23 mouse cellular contexts compared by ENCODE assay signal in genomic region chr7:49739448-49739847, GRCm38 (mm10). TPM values are rescaled to one million over a fixed set of nuclear protein-coding genes. Genes with fewer than 3 reads are reported as not detected.
DNase-seq lines count a peak whose midpoint lies in the region; ATAC-seq lines count a peak whose summit lies in the region.
"Had no signal": no experiment of that assay in that cellular context is flagged by ENCODE, and none has a peak within 500 bp of the region (broad histone marks: within the 10 kb centered on the region; RNA-seq: fewer than 3 reads in every experiment).

No protein-coding gene starts in this region.

- H3K9ac ChIP-seq in forebrain, embryonic 11.5 days (ENCODE audit: low read length): no peak overlapping the region
- H3K9ac ChIP-seq in neural tube, embryonic 11.5 days (ENCODE audit: low read length): no peak overlapping the region
- no peak overlapping the region for H3K9ac ChIP-seq in midbrain, embryonic 12.5 days (replicated peaks)
- H3K9ac ChIP-seq: embryonic facial prominence, embryonic 13.5 days; heart, embryonic 15.5 days; intestine, embryonic 15.5 days; limb, embryonic 13.5 days; liver, embryonic 12.5 days; neural tube, embryonic 12.5 days had no signal

- no peaks in the 10 kb centered on the region for H3K9me3 ChIP-seq in forebrain, embryonic 11.5 days (ENCODE audit: control insufficient read depth, low read length)
- H3K9me3 ChIP-seq in forebrain, embryonic 10.5 days: no peaks in the 10 kb centered on the region; the same call in 1 of the 2 replicates
- H3K9me3 ChIP-seq in neural tube, embryonic 11.5 days (ENCODE audit: control insufficient read depth, low read length): no peaks in the 10 kb centered on the region
- H3K9me3 ChIP-seq in midbrain, embryonic 12.5 days: 0 out of 2 replicates have a peak, but pooled peaks cover 4% of the 10 kb centered on the region
- H3K9me3 ChIP-seq: embryonic facial prominence, embryonic 13.5 days; heart, embryonic 15.5 days; intestine, embryonic 15.5 days; limb, embryonic 13.5 days; liver, embryonic 12.5 days; neural tube, embryonic 12.5 days had no signal

- no peak overlapping the region for H3K27ac ChIP-seq in forebrain, embryonic 11.5 days (ENCODE audit: low read depth, low read length)
- H3K27ac ChIP-seq in forebrain, embryonic 10.5 days: no peak overlapping the region
- no peak overlapping the region for H3K27ac ChIP-seq in neural tube, embryonic 11.5 days (ENCODE audit: low read depth, low read length)
- peak overlapping the region; percentile 17 for H3K27ac ChIP-seq in midbrain, embryonic 12.5 days (replicated peaks)
- H3K27ac ChIP-seq: embryonic facial prominence, embryonic 13.5 days; heart, embryonic 15.5 days; intestine, embryonic 15.5 days; limb, embryonic 13.5 days; liver, embryonic 12.5 days; neural tube, embryonic 12.5 days; stomach, postnatal 0 days had no signal

- WGBS in forebrain, embryonic 11.5 days: 28% methylated on average over 8 of the region's 8 CpGs
- WGBS in forebrain, embryonic 10.5 days: 58% methylated on average over 8 of the region's 8 CpGs
- WGBS in neural tube, embryonic 11.5 days: 59% methylated on average over 8 of the region's 8 CpGs
- WGBS in midbrain, embryonic 12.5 days: 29% methylated on average over 8 of the region's 8 CpGs

- peaks cover 28% of the 10 kb centered on the region for H3K27me3 ChIP-seq in forebrain, embryonic 11.5 days (ENCODE audit: control insufficient read depth, insufficient read depth, low read length)
- peaks cover 96% of the 10 kb centered on the region for H3K27me3 ChIP-seq in forebrain, embryonic 10.5 days (ENCODE audit: poor library complexity, severe bottlenecking)
- peaks cover 23% of the 10 kb centered on the region for H3K27me3 ChIP-seq in neural tube, embryonic 11.5 days (ENCODE audit: control insufficient read depth, insufficient read depth, low read length)
- peaks cover 62% of the 10 kb centered on the region for H3K27me3 ChIP-seq in midbrain, embryonic 12.5 days
- H3K27me3 ChIP-seq: heart, embryonic 15.5 days; intestine, embryonic 15.5 days; liver, embryonic 12.5 days had no signal

- DNase-seq in forebrain, embryonic 11.5 days (ENCODE audit: low spot score): no peak
- DNase-seq in forebrain, embryonic 10.5 days (ENCODE audit: extremely low spot score, low spot score): no peak
- DNase-seq in neural tube, embryonic 11.5 days (ENCODE audit: low spot score): no peak
- no peak for DNase-seq in neural tube, embryonic 10.5 days (ENCODE audit: extremely low spot score, low spot score)
- DNase-seq in left cerebral cortex, adult 11 months (ENCODE audit: low spot score): no peak
- no peak for DNase-seq in kidney, adult 18-20 months
- DNase-seq: adrenal gland, postnatal 36 days; cerebellum, adult 11 months; cerebellum, adult 9-11 months; heart, postnatal 4 days; kidney, postnatal 25 days; lung, adult 18-20 months; lung, postnatal 10 days; right cerebral cortex, postnatal 14 days had no signal

- no peaks in the 10 kb centered on the region for H3K36me3 ChIP-seq in forebrain, embryonic 11.5 days (ENCODE audit: control insufficient read depth, insufficient read depth, low read length)
- no peaks in the 10 kb centered on the region for H3K36me3 ChIP-seq in forebrain, embryonic 10.5 days (replicated peaks)
- no peaks in the 10 kb centered on the region for H3K36me3 ChIP-seq in neural tube, embryonic 11.5 days (ENCODE audit: control insufficient read depth, insufficient read depth, low read length)
- H3K36me3 ChIP-seq in midbrain, embryonic 12.5 days: no peaks in the 10 kb centered on the region
- H3K36me3 ChIP-seq: embryonic facial prominence, embryonic 13.5 days; heart, embryonic 15.5 days; intestine, embryonic 15.5 days; limb, embryonic 13.5 days; liver, embryonic 12.5 days; neural tube, embryonic 12.5 days had no signal

- H3K4me3 ChIP-seq in forebrain, embryonic 11.5 days (ENCODE audit: low read depth, low read length): no peak overlapping the region
- H3K4me3 ChIP-seq in forebrain, embryonic 10.5 days: no peak overlapping the region
- no peak overlapping the region for H3K4me3 ChIP-seq in neural tube, embryonic 11.5 days (ENCODE audit: low read depth, low read length)
- H3K4me3 ChIP-seq in midbrain, embryonic 12.5 days: no peak overlapping the region
- H3K4me3 ChIP-seq: embryonic facial prominence, embryonic 13.5 days; erythroblast, embryonic 14.5 days; heart, embryonic 15.5 days; intestine, embryonic 15.5 days; limb, embryonic 13.5 days; liver, embryonic 12.5 days; neural tube, embryonic 12.5 days had no signal

- peak overlapping the region; percentile 21; the same call in 1 of the 2 replicates for H3K4me2 ChIP-seq in forebrain, embryonic 11.5 days (ENCODE audit: low read depth, low read length, severe bottlenecking)
- no peak overlapping the region for H3K4me2 ChIP-seq in neural tube, embryonic 11.5 days (ENCODE audit: low read depth)
- 0 out of 2 replicates have a peak overlapping the region, but pooled peaks have one; percentile 7 for H3K4me2 ChIP-seq in midbrain, embryonic 12.5 days (replicated peaks)
- H3K4me2 ChIP-seq: embryonic facial prominence, embryonic 13.5 days; heart, embryonic 15.5 days; intestine, embryonic 15.5 days; limb, embryonic 13.5 days; liver, embryonic 12.5 days; neural tube, embryonic 12.5 days had no signal

- H3K4me1 ChIP-seq in forebrain, embryonic 11.5 days (replicated peaks; ENCODE audit: control insufficient read depth, insufficient read depth, low read length): peaks cover 23% of the 10 kb centered on the region
- peaks cover 37% of the 10 kb centered on the region for H3K4me1 ChIP-seq in forebrain, embryonic 10.5 days
- peaks cover 2% of the 10 kb centered on the region; the same call in 1 of the 2 replicates for H3K4me1 ChIP-seq in neural tube, embryonic 11.5 days (ENCODE audit: control insufficient read depth, insufficient read depth, low read length)
- H3K4me1 ChIP-seq in midbrain, embryonic 12.5 days: peaks cover 31% of the 10 kb centered on the region
- H3K4me1 ChIP-seq: heart, embryonic 15.5 days; intestine, embryonic 15.5 days; limb, embryonic 13.5 days; liver, embryonic 12.5 days had no signal

- peak; percentile 77 for ATAC-seq in forebrain, embryonic 11.5 days (replicated peaks; ENCODE audit: low FRiP score)
- peak; percentile 23; the same call in 1 of the 2 replicates for ATAC-seq in neural tube, embryonic 11.5 days (ENCODE audit: insufficient read depth, low FRiP score, low TSS enrichment)
- peak; percentile 72 for ATAC-seq in midbrain, embryonic 12.5 days (ENCODE audit: low FRiP score, low read depth)
- ATAC-seq: liver, embryonic 12.5 days had no signal

RNA-seq across cellular contexts. Expression of gene Htatip2, which starts 19.5 kb away (rescaled TPM):
- 2.5 and 3.0 TPM in 2 replicates for polyA plus RNA-seq in forebrain, embryonic 11.5 days (2014; fragmentation: Nextera tagmentation; extraction: Ambion mirVana)
- polyA plus RNA-seq in forebrain, embryonic 10.5 days (2016; fragmentation: Nextera tagmentation; extraction: Ambion mirVana): 2.8 and 4.2 TPM in 2 replicates
- polyA plus RNA-seq in neural tube, embryonic 11.5 days (2014; fragmentation: Nextera tagmentation; extraction: Ambion mirVana): 3.2 and 3.4 TPM in 2 replicates
- polyA plus RNA-seq in midbrain, embryonic 12.5 days (2016; fragmentation: Nextera tagmentation; extraction: Ambion mirVana): 9.3 and 12.2 TPM in 2 replicates

RNA-seq across cellular contexts. Expression of gene Prmt3, which starts 38.7 kb away (rescaled TPM):
- 63.8 and 63.9 TPM in 2 replicates for polyA plus RNA-seq in forebrain, embryonic 11.5 days (2014; fragmentation: Nextera tagmentation; extraction: Ambion mirVana)
- 70.2 TPM in 2 replicates for polyA plus RNA-seq in forebrain, embryonic 10.5 days (2016; fragmentation: Nextera tagmentation; extraction: Ambion mirVana)
- 54.8 and 55.0 TPM in 2 replicates for polyA plus RNA-seq in neural tube, embryonic 11.5 days (2014; fragmentation: Nextera tagmentation; extraction: Ambion mirVana)
- polyA plus RNA-seq in midbrain, embryonic 12.5 days (2016; fragmentation: Nextera tagmentation; extraction: Ambion mirVana): 74.7 and 78.4 TPM in 2 replicates

Comparison
In these comparisons a context has a peak if more than half of its experiments do, and no peak if none do; other contexts are left out.
1. ATAC-seq: peak in every context shown above with its lines; median percentile 77 in forebrain, embryonic 11.5 days; 72 in midbrain, embryonic 12.5 days; 23 in neural tube, embryonic 11.5 days.